Mouse (Mus musculus) hindbrain, embryonic 12.5 days (tissue): ENCODE results near the gene Magi1. TPM values are rescaled to one million over a fixed set of nuclear protein-coding genes. Genes with fewer than 3 reads are reported as not detected.
A peak's percentile ranks its signal among the peaks of the same experiment; 100 is the strongest.

Experiments used
- ATAC-seq: fragments of 200-750 bp; cut with Nextera tagmentation; 2 replicates; pipeline ENCODE4 v1.8.0; 2017; ENCODE audit warnings: moderate TSS enrichment; ENCODE audit not compliant: low FRiP score
- H3K27ac ChIP-seq: fragments of 300-500 bp; sonication (generic); 2 replicates; pipeline ENCODE4 v1.5.1; 2016; ENCODE audit warnings: mild to moderate bottlenecking
- H3K27me3 ChIP-seq: fragments of 300-500 bp; sonication (generic); 2 replicates; pipeline ENCODE4 v1.6.1; 2016; ENCODE audit warnings: mild to moderate bottlenecking
- H3K36me3 ChIP-seq: fragments of 300-500 bp; sonication (generic); 2 replicates; pipeline ENCODE4 v1.6.1; 2016; ENCODE audit warnings: mild to moderate bottlenecking
- H3K4me1 ChIP-seq: fragments of 300-500 bp; sonication (generic); 2 replicates; pipeline ENCODE4 v1.6.1; 2016
- H3K4me2 ChIP-seq: fragments of 300-500 bp; sonication (generic); replicated peaks from 2 replicates; pipeline ENCODE4 v1.6.1; 2016; ENCODE audit warnings: mild to moderate bottlenecking
- H3K4me3 ChIP-seq: fragments of 300-500 bp; sonication (generic); 2 replicates; pipeline ENCODE4 v1.5.1; 2016; ENCODE audit warnings: mild to moderate bottlenecking
- H3K9ac ChIP-seq: fragments of 300-500 bp; sonication (generic); 2 replicates; pipeline ENCODE4 v1.6.1; 2016; ENCODE audit warnings: mild to moderate bottlenecking, moderate library complexity
- H3K9me3 ChIP-seq: fragments of 300-500 bp; sonication (generic); replicated peaks from 2 replicates; pipeline ENCODE4 v1.6.1; 2016; ENCODE audit warnings: mild to moderate bottlenecking
- WGBS: fragments of 180-500 bp; shearing (Covaris S2); methylation state at CpG from one replicate; pipeline ENCODE4 v1.1.7; 2016; 5-methylcytosine and 5-hydroxymethylcytosine counted together
- polyA plus RNA-seq: library from polyadenylated mRNA; unstranded; fragments of >200 nt; fragmentation: Nextera tagmentation; extraction: Ambion mirVana; gene quantifications from 2 replicates; pipeline ENCODE4 v1.2.1, GENCODE M21; 2016

Gene Magi1
- polyA plus RNA-seq, 1 experiment from 2014 or later: 35.9 TPM

GRCm38 (mm10) chr6:94164753-94165536, 118.8 kb downstream of the Magi1 start:
- H3K36me3 ChIP-seq: no peaks in the 10 kb centered on the region
- ATAC-seq: no peak
- H3K4me3 ChIP-seq: no peak overlapping the region
- no peak overlapping the region for H3K27ac ChIP-seq
- no peak overlapping the region for H3K9ac ChIP-seq
- no peak overlapping the region for H3K4me2 ChIP-seq
- H3K9me3 ChIP-seq: no peaks in the 10 kb centered on the region
- peaks cover 30% of the 10 kb centered on the region for H3K4me1 ChIP-seq
- WGBS: 87% methylated on average over 9 of the region's 9 CpGs
- H3K27me3 ChIP-seq: no peaks in the 10 kb centered on the region

GRCm38 (mm10) chr6:94163325-94163995, 120.3 kb downstream of the Magi1 start:
- no peak for ATAC-seq
- no peaks in the 10 kb centered on the region for H3K36me3 ChIP-seq
- H3K4me3 ChIP-seq: no peak overlapping the region
- H3K9ac ChIP-seq: no peak overlapping the region
- H3K4me1 ChIP-seq: peaks cover 30% of the 10 kb centered on the region
- H3K27me3 ChIP-seq: no peaks in the 10 kb centered on the region
- H3K27ac ChIP-seq: peak overlapping the region; percentile 62
- peak overlapping the region; percentile 34 for H3K4me2 ChIP-seq
- WGBS: 40% methylated on average over 9 of the region's 9 CpGs
- no peaks in the 10 kb centered on the region for H3K9me3 ChIP-seq

GRCm38 (mm10) chr6:94162918-94163317, 120.8 kb downstream of the Magi1 start:
- H3K4me3 ChIP-seq: no peak overlapping the region
- no peak for ATAC-seq
- no peaks in the 10 kb centered on the region for H3K27me3 ChIP-seq
- H3K4me2 ChIP-seq: peak overlapping the region; percentile 34
- H3K9ac ChIP-seq: no peak overlapping the region
- H3K4me1 ChIP-seq: peaks cover 30% of the 10 kb centered on the region
- H3K27ac ChIP-seq: peak overlapping the region; percentile 62
- no peaks in the 10 kb centered on the region for H3K9me3 ChIP-seq
- H3K36me3 ChIP-seq: no peaks in the 10 kb centered on the region
- 40% methylated on average over 8 of the region's 8 CpGs for WGBS

GRCm38 (mm10) chr6:94159256-94159655, 124.5 kb downstream of the Magi1 start:
- no peak overlapping the region for H3K27ac ChIP-seq
- no peak for ATAC-seq
- no peak overlapping the region for H3K4me3 ChIP-seq
- H3K9ac ChIP-seq: no peak overlapping the region
- H3K36me3 ChIP-seq: no peaks in the 10 kb centered on the region
- no peaks in the 10 kb centered on the region for H3K27me3 ChIP-seq
- H3K9me3 ChIP-seq: no peaks in the 10 kb centered on the region
- H3K4me2 ChIP-seq: no peak overlapping the region
- peaks cover 25% of the 10 kb centered on the region for H3K4me1 ChIP-seq
- 70% methylated on average over 2 of the region's 2 CpGs for WGBS

GRCm38 (mm10) chr6:94158119-94158848, 125.4 kb downstream of the Magi1 start:
- H3K4me3 ChIP-seq: no peak overlapping the region
- H3K9me3 ChIP-seq: no peaks in the 10 kb centered on the region
- 90% methylated on average over 3 of the region's 3 CpGs for WGBS
- no peaks in the 10 kb centered on the region for H3K36me3 ChIP-seq
- no peak overlapping the region for H3K9ac ChIP-seq
- no peak for ATAC-seq
- no peak overlapping the region for H3K27ac ChIP-seq
- H3K4me2 ChIP-seq: no peak overlapping the region
- peaks cover 15% of the 10 kb centered on the region for H3K4me1 ChIP-seq
- H3K27me3 ChIP-seq: no peaks in the 10 kb centered on the region

- H3K9me3 ChIP-seq: no peaks in the 10 kb centered on the region
- WGBS: 73% methylated on average over 4 of the region's 4 CpGs
- H3K4me2 ChIP-seq: no peak overlapping the region
- H3K27me3 ChIP-seq: no peaks in the 10 kb centered on the region
- H3K4me1 ChIP-seq: peaks cover 2% of the 10 kb centered on the region; the same call in 1 of the 2 replicates
- H3K27ac ChIP-seq: no peak overlapping the region
- H3K4me3 ChIP-seq: no peak overlapping the region
- no peak for ATAC-seq
- H3K36me3 ChIP-seq: no peaks in the 10 kb centered on the region
- H3K9ac ChIP-seq: no peak overlapping the region
These were observed 127.7 kb downstream of the Magi1 start for GRCm38 (mm10) chr6:94155996-94156395.

- Histone ChIP-seq H3K4me2 (no peak overlapping the region), H3K9ac (no peak overlapping the region), H3K27me3 (no peaks in the 10 kb centered on the region), H3K27ac (no peak overlapping the region), H3K9me3 (no peaks in the 10 kb centered on the region), H3K36me3 (no peaks in the 10 kb centered on the region), H3K4me1 (peaks cover 2% of the 10 kb centered on the region; the same call in 1 of the 2 replicates), H3K4me3 (no peak overlapping the region)
- 88% methylated on average over 3 of the region's 3 CpGs for WGBS
- ATAC-seq: no peak
These were observed 128.7 kb downstream of the Magi1 start for GRCm38 (mm10) chr6:94154854-94155601.

- no peaks in the 10 kb centered on the region for H3K36me3 ChIP-seq
- no peak overlapping the region for H3K4me2 ChIP-seq
- no peak overlapping the region for H3K27ac ChIP-seq
- no peak for ATAC-seq
- no peaks in the 10 kb centered on the region for H3K27me3 ChIP-seq
- no peak overlapping the region for H3K4me3 ChIP-seq
- H3K9me3 ChIP-seq: no peaks in the 10 kb centered on the region
- WGBS: 80% methylated on average over 9 of the region's 9 CpGs
- peaks cover 6% of the 10 kb centered on the region for H3K4me1 ChIP-seq
- no peak overlapping the region for H3K9ac ChIP-seq
These were observed 130.8 kb downstream of the Magi1 start for GRCm38 (mm10) chr6:94152881-94153280.

GRCm38 (mm10) chr6:94150876-94151275, 132.8 kb downstream of the Magi1 start:
- Histone ChIP-seq H3K36me3 (no peaks in the 10 kb centered on the region), H3K9me3 (no peaks in the 10 kb centered on the region), H3K4me1 (peaks cover 12% of the 10 kb centered on the region; the same call in 1 of the 2 replicates), H3K27me3 (no peaks in the 10 kb centered on the region), H3K27ac (no peak overlapping the region), H3K9ac (no peak overlapping the region), H3K4me2 (no peak overlapping the region), H3K4me3 (no peak overlapping the region)
- WGBS: 38% methylated on average over 4 of the region's 4 CpGs
- no peak for ATAC-seq

GRCm38 (mm10) chr6:94149800-94150199, 133.9 kb downstream of the Magi1 start:
- Histone ChIP-seq H3K27ac (no peak overlapping the region), H3K4me1 (peaks cover 17% of the 10 kb centered on the region; the same call in 1 of the 2 replicates), H3K27me3 (no peaks in the 10 kb centered on the region), H3K9ac (no peak overlapping the region), H3K4me2 (no peak overlapping the region), H3K4me3 (no peak overlapping the region), H3K9me3 (no peaks in the 10 kb centered on the region), H3K36me3 (no peaks in the 10 kb centered on the region)
- 75% methylated on average over 2 of the region's 2 CpGs for WGBS
- ATAC-seq: no peak

GRCm38 (mm10) chr6:94146206-94146493, 137.6 kb downstream of the Magi1 start:
- ATAC-seq: no peak
- H3K27ac ChIP-seq: no peak overlapping the region
- H3K9ac ChIP-seq: no peak overlapping the region
- H3K4me1 ChIP-seq: peaks cover 19% of the 10 kb centered on the region; the same call in 1 of the 2 replicates
- H3K4me2 ChIP-seq: no peak overlapping the region
- no peaks in the 10 kb centered on the region for H3K36me3 ChIP-seq
- 70% methylated on average over 1 of the region's 1 CpGs for WGBS
- no peaks in the 10 kb centered on the region for H3K27me3 ChIP-seq
- no peaks in the 10 kb centered on the region for H3K9me3 ChIP-seq
- H3K4me3 ChIP-seq: no peak overlapping the region
